Mouse (Mus musculus) myocyte (in vitro differentiated cells): Measurements from ENCODE around the gene Zc3h12b.

Experiments
- E2F4 ChIP-seq: IDR thresholded peaks from one replicate; pipeline ENCODE4 v1.6.1; 2011; ENCODE audit warnings: mild to moderate bottlenecking, control low read depth, moderate library complexity; ENCODE audit not compliant: insufficient read depth
- MYOG ChIP-seq, 3 experiments: IDR thresholded peaks; one replicate each; pipeline ENCODE4 v1.6.1; 2011; ENCODE audit warnings: control low read depth in 2 of 3, low read depth in 2 of 3, mild to moderate bottlenecking in 2 of 3; ENCODE audit not compliant: insufficient read length in 2 of 3, control insufficient read depth in 1 of 3, insufficient read depth in 1 of 3
- POLR2A ChIP-seq: IDR thresholded peaks from one replicate; pipeline ENCODE4 v1.6.1; 2011; ENCODE audit warnings: low read depth, mild to moderate bottlenecking, control low read depth, moderate library complexity; ENCODE audit not compliant: insufficient read length
- POLR2AphosphoS2 ChIP-seq: IDR thresholded peaks from one replicate; pipeline ENCODE4 v1.6.1; 2011; ENCODE audit warnings: low read depth, control low read depth; ENCODE audit not compliant: insufficient read length
- REST ChIP-seq: IDR thresholded peaks from one replicate; pipeline ENCODE4 v1.6.1; 2011; ENCODE audit warnings: mild to moderate bottlenecking, control low read depth, moderate library complexity; ENCODE audit not compliant: insufficient read depth, insufficient read length
- SRF ChIP-seq: IDR thresholded peaks from one replicate; pipeline ENCODE4 v1.6.1; 2011; ENCODE audit warnings: low read depth; ENCODE audit not compliant: control insufficient read depth, insufficient read length
- TCF12 ChIP-seq: IDR thresholded peaks from one replicate; pipeline ENCODE4 v1.6.1; 2011; ENCODE audit warnings: mild to moderate bottlenecking, control low read depth; ENCODE audit not compliant: poor library complexity, insufficient read depth, severe bottlenecking
- USF1 ChIP-seq: IDR thresholded peaks from one replicate; pipeline ENCODE4 v1.6.1; 2011; ENCODE audit warnings: low read depth, mild to moderate bottlenecking, control low read depth, moderate library complexity

DNA sequence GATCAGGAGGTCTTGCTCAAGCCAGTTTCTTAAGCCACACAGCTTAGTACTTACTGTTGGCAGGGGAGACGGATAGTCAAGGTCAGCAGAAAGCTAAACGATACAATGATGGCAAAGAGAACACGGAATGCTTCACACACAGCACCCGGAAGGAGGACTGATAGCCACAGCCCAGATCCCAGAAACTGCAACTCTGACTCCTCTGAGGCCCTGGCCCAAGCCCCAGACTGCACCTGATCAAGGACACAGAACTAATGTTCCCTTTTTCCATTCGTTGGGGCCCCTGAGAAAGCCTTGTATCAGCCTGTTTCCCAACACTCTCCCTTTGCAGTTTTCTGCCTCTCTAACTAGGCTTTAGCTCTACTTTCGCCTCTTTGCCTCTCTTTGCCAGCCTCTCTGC lies 253.6 kb downstream of the Zc3h12b start:
- TF ChIP-seq MYOG (IDR thresholded peaks at IDR 0.05; ENCODE audit: control insufficient read depth in 1 of 3, insufficient read depth in 1 of 3, insufficient read length in 2 of 3, low read depth in 2 of 3), result no peak
- TF ChIP-seq POLR2AphosphoS2, result no peak
- TF ChIP-seq TCF12, result no peak
- TF ChIP-seq REST, result no peak
- TF ChIP-seq USF1, result no peak
- TF ChIP-seq E2F4, result no peak
- no peak for TF ChIP-seq SRF
- TF ChIP-seq POLR2A, result no peak
